Mouse (Mus musculus) limb, embryonic 14.5 days (tissue): ENCODE results near the gene Dgkb. TPM values are rescaled to one million over a fixed set of nuclear protein-coding genes. Genes with fewer than 3 reads are reported as not detected.
A peak's percentile ranks its signal among the peaks of the same experiment; 100 is the strongest.

ENCODE experiments used
- ATAC-seq: fragments of 200-750 bp; cut with Nextera tagmentation; 2 replicates; pipeline ENCODE4 v1.8.0; 2017; ENCODE audit warnings: low read depth, moderate number of reproducible peaks, moderate TSS enrichment; ENCODE audit not compliant: low FRiP score
- DNase-seq: peaks from one replicate; pipeline ENCODE4 v3.0.0-alpha.2; 2015; ENCODE audit warnings: low spot score
- H3K27ac ChIP-seq: fragments of 300-500 bp; sonication (generic); replicated peaks from 2 replicates; pipeline ENCODE4 v1.5.1; 2014; ENCODE audit warnings: low read depth, mild to moderate bottlenecking, low read length, moderate library complexity, mixed read lengths
- H3K27me3 ChIP-seq: fragments of 300-500 bp; sonication (generic); 2 replicates; pipeline ENCODE4 v1.6.1; 2014; ENCODE audit warnings: low read length, mixed read lengths; ENCODE audit not compliant: control insufficient read depth, insufficient read depth
- H3K36me3 ChIP-seq: fragments of 300-500 bp; sonication (generic); 2 replicates; pipeline ENCODE4 v1.6.1; 2014; ENCODE audit warnings: mild to moderate bottlenecking, low read length, moderate library complexity, mixed read lengths; ENCODE audit not compliant: control insufficient read depth, insufficient read depth
- H3K4me1 ChIP-seq: fragments of 300-500 bp; sonication (generic); 2 replicates; pipeline ENCODE4 v1.6.1; 2014; ENCODE audit warnings: antibody characterized with exemption, low read length, mixed read lengths; ENCODE audit not compliant: control insufficient read depth, insufficient read depth
- H3K4me2 ChIP-seq: fragments of 300-500 bp; sonication (generic); replicated peaks from 2 replicates; pipeline ENCODE4 v1.6.1; 2014; ENCODE audit warnings: low read depth, mild to moderate bottlenecking, low read length, moderate library complexity; ENCODE audit not compliant: severe bottlenecking
- H3K4me3 ChIP-seq: fragments of 300-500 bp; sonication (generic); replicated peaks from 2 replicates; pipeline ENCODE4 v1.5.1; 2014; ENCODE audit warnings: low read length
- H3K9ac ChIP-seq: fragments of 300-500 bp; sonication (generic); 2 replicates; pipeline ENCODE4 v1.6.1; 2014; ENCODE audit warnings: mild to moderate bottlenecking, low read depth, low read length, moderate library complexity; ENCODE audit not compliant: severe bottlenecking
- H3K9me3 ChIP-seq: fragments of 300-500 bp; sonication (generic); 2 replicates; pipeline ENCODE4 v1.6.1; 2016; ENCODE audit warnings: low read length; ENCODE audit not compliant: control insufficient read depth
- POLR2A ChIP-seq: fragments of 200-500 bp; IDR thresholded peaks from 2 replicates; pipeline ENCODE4 v1.8.0; 2012; ENCODE audit warnings: inconsistent platforms, mild to moderate bottlenecking, moderate library complexity, borderline replicate concordance; ENCODE audit not compliant: insufficient read depth, insufficient read length; ENCODE audit errors: extremely low read depth
- WGBS: fragments of 180-500 bp; shearing (Covaris S2); extraction: QIAGEN DNeasy Blood & Tissue Kit; methylation state at CpG from one replicate; pipeline ENCODE4 v1.1.7; 2014; 5-methylcytosine and 5-hydroxymethylcytosine counted together
- polyA plus RNA-seq, 2 experiments: library from polyadenylated mRNA; depleted of rRNA in 1 of 2; stranded (reverse) in 1 of 2; unstranded in 1 of 2; fragments of >200 nt; fragmentation: Nextera tagmentation in 1 of 2; extraction: Ambion mirVana in 1 of 2; gene quantifications; 2 replicates each; pipeline versions ENCODE4 v1.2.1 to v1.2.3; 2012 to 2014

The Dgkb gene
- polyA plus RNA-seq, 2 experiments, result 0.56 to 0.80 TPM

DNA sequence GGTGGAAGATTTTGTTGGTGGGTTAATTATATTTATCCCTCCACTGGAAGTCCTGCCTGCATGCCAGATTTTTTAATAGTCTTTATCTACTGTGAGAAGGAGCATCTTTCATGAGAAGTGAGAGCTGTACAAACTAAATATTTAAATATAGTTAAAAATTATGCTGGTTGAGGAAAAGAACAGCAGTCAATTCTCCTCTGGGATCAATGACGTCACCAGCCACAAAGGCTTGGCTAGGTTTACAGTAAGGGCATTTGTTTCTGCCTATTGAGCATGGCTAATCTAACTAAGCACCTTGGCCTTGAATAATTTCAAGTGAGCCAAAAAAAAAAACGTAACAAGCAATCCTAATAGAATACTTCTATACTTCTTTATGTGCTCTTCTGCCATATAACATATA is 554.1 kb downstream of the Dgkb start:
- WGBS, result 69% methylated on average over 2 of the region's 2 CpGs
- no peak overlapping the region for H3K4me3 ChIP-seq
- ATAC-seq (no peak), DNase-seq (no peak)
- H3K27ac ChIP-seq, result no peak overlapping the region
- H3K36me3 ChIP-seq, result no peaks in the 10 kb centered on the region
- H3K9me3 ChIP-seq, result no peaks in the 10 kb centered on the region
- no peak overlapping the region for H3K9ac ChIP-seq
- TF ChIP-seq POLR2A, result no peak
- no peaks in the 10 kb centered on the region for H3K27me3 ChIP-seq
- no peak overlapping the region for H3K4me2 ChIP-seq
- H3K4me1 ChIP-seq, result no peaks in the 10 kb centered on the region

- Histone ChIP-seq H3K4me1 (no peaks in the 10 kb centered on the region), H3K36me3 (no peaks in the 10 kb centered on the region), H3K27me3 (no peaks in the 10 kb centered on the region), H3K9ac (no peak overlapping the region), H3K4me3 (no peak overlapping the region), H3K27ac (no peak overlapping the region), H3K4me2 (no peak overlapping the region), H3K9me3 (no peaks in the 10 kb centered on the region)
- ATAC-seq (no peak), DNase-seq (no peak)
- 85% methylated on average over 3 of the region's 3 CpGs for WGBS
- no peak for TF ChIP-seq POLR2A
These were observed 556.6 kb downstream of the Dgkb start for GRCm38 (mm10) chr12:38374159-38374558.

GRCm38 (mm10) chr12:38385942-38386341 is 568.4 kb downstream of the Dgkb start:
- ATAC-seq (no peak), DNase-seq (no peak)
- Histone ChIP-seq H3K9me3 (no peaks in the 10 kb centered on the region), H3K27ac (no peak overlapping the region), H3K27me3 (no peaks in the 10 kb centered on the region), H3K4me2 (no peak overlapping the region), H3K4me1 (no peaks in the 10 kb centered on the region), H3K9ac (no peak overlapping the region), H3K36me3 (no peaks in the 10 kb centered on the region), H3K4me3 (no peak overlapping the region)
- 80% methylated on average over 6 of the region's 6 CpGs for WGBS
- no peak for TF ChIP-seq POLR2A

DNA sequence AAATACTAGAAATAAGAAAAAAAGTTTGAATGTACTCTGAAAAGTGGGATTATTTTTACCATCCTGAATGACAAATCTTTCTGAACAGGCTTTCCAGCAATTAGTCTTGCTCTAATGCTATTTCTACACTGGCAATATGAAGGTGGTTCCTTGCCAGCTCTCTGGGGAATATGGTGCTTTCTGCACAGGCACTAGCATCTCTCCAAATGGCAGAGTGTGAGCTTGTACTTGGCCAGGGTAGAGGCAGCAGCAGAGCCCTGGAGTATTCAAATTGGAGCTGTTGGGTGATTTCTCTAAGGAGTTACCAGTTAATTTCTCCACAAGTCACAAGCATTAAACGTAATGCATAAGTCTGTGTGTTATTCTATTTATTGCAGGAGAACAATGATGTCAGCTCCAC is 569.5 kb downstream of the Dgkb start:
- no peak for TF ChIP-seq POLR2A
- Histone ChIP-seq H3K9ac (no peak overlapping the region), H3K4me1 (no peaks in the 10 kb centered on the region), H3K36me3 (no peaks in the 10 kb centered on the region), H3K4me2 (no peak overlapping the region), H3K4me3 (no peak overlapping the region), H3K27ac (no peak overlapping the region), H3K9me3 (no peaks in the 10 kb centered on the region), H3K27me3 (no peaks in the 10 kb centered on the region)
- WGBS, result 75% methylated on average over 1 of the region's 1 CpGs
- DNase-seq (no peak), ATAC-seq (no peak)

GRCm38 (mm10) chr12:38387654-38388053 is 570.1 kb downstream of the Dgkb start:
- no peaks in the 10 kb centered on the region for H3K4me1 ChIP-seq
- DNase-seq (no peak), ATAC-seq (no peak)
- H3K27ac ChIP-seq, result no peak overlapping the region
- WGBS, result 84% methylated on average over 2 of the region's 2 CpGs
- H3K4me3 ChIP-seq, result no peak overlapping the region
- no peaks in the 10 kb centered on the region for H3K36me3 ChIP-seq
- H3K27me3 ChIP-seq, result no peaks in the 10 kb centered on the region
- no peak overlapping the region for H3K9ac ChIP-seq
- H3K9me3 ChIP-seq, result no peaks in the 10 kb centered on the region
- H3K4me2 ChIP-seq, result no peak overlapping the region
- no peak for TF ChIP-seq POLR2A

DNA sequence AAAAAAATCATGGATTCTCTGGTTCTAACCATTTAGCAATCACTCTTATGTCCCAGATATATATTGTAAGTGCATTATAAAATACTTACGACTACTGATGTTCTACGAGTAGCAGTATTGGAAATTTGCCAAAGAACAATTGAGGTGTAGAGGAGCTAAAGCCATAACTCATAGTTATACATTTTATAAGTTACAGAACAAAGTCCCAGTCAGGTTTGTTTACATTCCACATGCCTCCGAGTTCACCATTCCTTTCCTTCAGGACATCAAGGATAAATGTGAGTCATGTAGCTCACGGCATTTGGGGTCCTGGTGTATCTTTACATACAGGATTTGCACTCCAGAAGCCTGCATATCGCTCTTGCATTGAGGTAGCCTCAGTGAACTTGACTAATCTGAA is 570.7 kb downstream of the Dgkb start:
- 46% methylated on average over 5 of the region's 5 CpGs for WGBS
- TF ChIP-seq POLR2A, result no peak
- Histone ChIP-seq H3K4me1 (no peaks in the 10 kb centered on the region), H3K36me3 (no peaks in the 10 kb centered on the region), H3K4me3 (no peak overlapping the region), H3K27ac (no peak overlapping the region), H3K4me2 (no peak overlapping the region), H3K27me3 (no peaks in the 10 kb centered on the region), H3K9me3 (no peaks in the 10 kb centered on the region), H3K9ac (no peak overlapping the region)
- ATAC-seq (no peak), DNase-seq (peak; percentile 8)
